Mouse (Mus musculus) liver, embryonic 14.5 days (tissue): ENCODE measurements at regions not wholly inside any gene's neighbourhood (a gene's known extent, or its start where the extent isn't known, plus 50 kb on each side); places are given as distances from the start of the nearest gene placed in this dataset.

Experiments
- ATAC-seq: fragments of 200-750 bp; cut with Nextera tagmentation; 2 replicates; pipeline ENCODE4 v1.8.0; 2017; ENCODE audit warnings: moderate number of reproducible peaks, mild to moderate bottlenecking, moderate library complexity; ENCODE audit not compliant: insufficient read depth
- DNase-seq, 3 experiments: peaks; one replicate each; pipeline ENCODE4 v3.0.0-alpha.2; 2012 to 2013; ENCODE audit warnings: low read depth in 3 of 3, low spot score in 3 of 3
- H3K27ac ChIP-seq: fragments of 300-500 bp; sonication (generic); 2 replicates; pipeline ENCODE4 v1.5.1; 2014; ENCODE audit warnings: moderate library complexity, mild to moderate bottlenecking, control low read depth, inconsistent platforms
- H3K27me3 ChIP-seq: fragments of 300-500 bp; sonication (generic); 2 replicates; pipeline ENCODE4 v1.6.1; 2014; ENCODE audit warnings: mild to moderate bottlenecking, low read length, moderate library complexity; ENCODE audit not compliant: control insufficient read depth, insufficient read depth
- H3K36me3 ChIP-seq: fragments of 300-500 bp; sonication (generic); replicated peaks from 2 replicates; pipeline ENCODE4 v1.6.1; 2014; ENCODE audit warnings: low read depth; ENCODE audit not compliant: control insufficient read depth, insufficient read depth
- H3K4me1 ChIP-seq, 2 experiments: fragments of 200-500 bp in 1 of 2; fragments of 300-500 bp in 1 of 2; sonication (generic) in 1 of 2; replicated peaks; 2 replicates each; pipeline ENCODE4 v1.6.1; 2012 to 2014; ENCODE audit warnings: antibody characterized with exemption in 1 of 2, inconsistent platforms in 1 of 2, low read length in 1 of 2; ENCODE audit not compliant: control insufficient read depth in 2 of 2, insufficient read depth in 2 of 2
- H3K4me2 ChIP-seq: fragments of 300-500 bp; sonication (generic); 2 replicates; pipeline ENCODE4 v1.6.1; 2014; ENCODE audit warnings: low read depth, mild to moderate bottlenecking, control low read depth, moderate library complexity
- H3K4me3 ChIP-seq, 2 experiments: fragments of 200-500 bp in 1 of 2; fragments of 300-500 bp in 1 of 2; sonication (generic) in 1 of 2; 2 replicates each; pipeline ENCODE4 v1.5.1; 2012 to 2014; ENCODE audit warnings: low read depth in 2 of 2, low read length in 2 of 2, mild to moderate bottlenecking in 2 of 2, control low read depth in 1 of 2, inconsistent platforms in 1 of 2, moderate library complexity in 1 of 2; ENCODE audit not compliant: insufficient read depth in 1 of 2
- H3K9ac ChIP-seq: fragments of 300-500 bp; sonication (generic); replicated peaks from 2 replicates; pipeline ENCODE4 v1.6.1; 2014; ENCODE audit warnings: mild to moderate bottlenecking, control low read depth, moderate library complexity
- H3K9me3 ChIP-seq: fragments of 300-500 bp; sonication (generic); 2 replicates; pipeline ENCODE4 v1.6.1; 2016; ENCODE audit warnings: low read length, mixed read lengths; ENCODE audit not compliant: control insufficient read depth
- CTCF ChIP-seq: IDR thresholded peaks from 2 replicates; pipeline ENCODE4 v1.5.1; 2016; ENCODE audit warnings: antibody characterized with exemption, low read depth, control low read depth
- EP300 ChIP-seq: IDR thresholded peaks from 2 replicates; pipeline ENCODE4 v1.6.1; 2016; ENCODE audit warnings: antibody characterized with exemption, low read depth
- WGBS: fragments of 180-500 bp; shearing (Covaris S2); extraction: QIAGEN DNeasy Blood & Tissue Kit; methylation state at CpG from one replicate; pipeline ENCODE4 v1.1.7; 2014; ENCODE audit not compliant: insufficient replicate concordance; 5-methylcytosine and 5-hydroxymethylcytosine counted together

DNA sequence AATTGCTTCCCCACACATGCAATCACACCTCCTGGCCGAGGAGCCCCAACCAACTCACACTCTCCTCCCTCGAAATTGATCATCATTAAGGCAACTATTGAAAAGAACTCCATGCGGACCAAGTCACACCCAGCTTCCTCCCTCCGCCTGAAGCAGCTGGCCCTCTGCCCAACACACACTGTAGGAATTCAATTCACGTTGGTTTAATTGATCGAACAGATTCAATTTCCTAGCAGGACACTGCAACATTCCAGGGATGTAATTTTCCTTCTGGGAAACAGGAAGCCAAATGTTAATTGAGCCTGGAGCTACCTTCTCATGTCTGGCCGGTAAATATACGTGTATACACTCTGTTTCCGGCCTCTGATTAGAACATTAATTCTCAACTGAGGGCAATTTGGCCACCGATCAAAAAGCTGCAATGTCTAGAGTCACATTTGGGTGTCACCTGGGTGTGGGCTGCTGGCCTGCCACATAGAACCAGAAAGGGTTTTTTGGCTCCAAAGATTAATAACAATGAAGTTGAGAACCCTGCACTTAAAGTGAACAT is 500.7 kb upstream of the Tmem132c start:
- H3K27me3 ChIP-seq = no peaks in the 10 kb centered on the region
- ATAC-seq (no peak), DNase-seq (no peak)
- 58% methylated on average over 10 of the region's 10 CpGs for WGBS
- no peak overlapping the region for H3K27ac ChIP-seq
- H3K4me3 ChIP-seq = no peak overlapping the region
- no peaks in the 10 kb centered on the region for H3K4me1 ChIP-seq
- H3K9ac ChIP-seq = no peak overlapping the region
- H3K4me2 ChIP-seq = no peak overlapping the region
- H3K36me3 ChIP-seq = no peaks in the 10 kb centered on the region
- H3K9me3 ChIP-seq = no peaks in the 10 kb centered on the region
- TF ChIP-seq CTCF (no peak), EP300 (no peak)

DNA sequence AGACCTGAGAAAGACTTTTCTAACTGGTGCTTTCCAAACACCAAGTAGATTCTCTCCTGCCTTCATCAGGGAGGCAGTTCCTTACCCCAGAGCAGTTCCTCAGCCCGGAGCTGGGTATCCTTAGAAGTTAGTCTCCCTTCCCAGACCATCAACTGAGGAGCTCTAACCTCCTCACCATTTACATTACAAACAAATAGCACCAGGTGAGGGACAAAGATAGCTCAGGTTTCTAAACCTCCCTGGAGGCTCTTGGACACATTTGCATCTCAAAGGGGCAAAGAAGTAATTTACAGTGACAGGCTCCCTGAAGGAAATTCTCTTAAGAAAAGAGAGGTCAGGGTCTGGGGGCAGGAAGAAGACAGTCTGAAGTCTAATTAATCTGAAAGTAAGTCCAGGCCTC is 486.5 kb upstream of the Tmem132c start:
- Histone ChIP-seq H3K4me1 (no peaks in the 10 kb centered on the region), H3K4me2 (no peak overlapping the region), H3K4me3 (no peak overlapping the region), H3K36me3 (no peaks in the 10 kb centered on the region), H3K9ac (no peak overlapping the region), H3K27ac (no peak overlapping the region), H3K27me3 (no peaks in the 10 kb centered on the region), H3K9me3 (no peaks in the 10 kb centered on the region)
- DNase-seq (no peak), ATAC-seq (no peak)
- TF ChIP-seq EP300 = no peak
- no peak for TF ChIP-seq CTCF
- WGBS = 23% methylated on average over 1 of the region's 1 CpGs

DNA sequence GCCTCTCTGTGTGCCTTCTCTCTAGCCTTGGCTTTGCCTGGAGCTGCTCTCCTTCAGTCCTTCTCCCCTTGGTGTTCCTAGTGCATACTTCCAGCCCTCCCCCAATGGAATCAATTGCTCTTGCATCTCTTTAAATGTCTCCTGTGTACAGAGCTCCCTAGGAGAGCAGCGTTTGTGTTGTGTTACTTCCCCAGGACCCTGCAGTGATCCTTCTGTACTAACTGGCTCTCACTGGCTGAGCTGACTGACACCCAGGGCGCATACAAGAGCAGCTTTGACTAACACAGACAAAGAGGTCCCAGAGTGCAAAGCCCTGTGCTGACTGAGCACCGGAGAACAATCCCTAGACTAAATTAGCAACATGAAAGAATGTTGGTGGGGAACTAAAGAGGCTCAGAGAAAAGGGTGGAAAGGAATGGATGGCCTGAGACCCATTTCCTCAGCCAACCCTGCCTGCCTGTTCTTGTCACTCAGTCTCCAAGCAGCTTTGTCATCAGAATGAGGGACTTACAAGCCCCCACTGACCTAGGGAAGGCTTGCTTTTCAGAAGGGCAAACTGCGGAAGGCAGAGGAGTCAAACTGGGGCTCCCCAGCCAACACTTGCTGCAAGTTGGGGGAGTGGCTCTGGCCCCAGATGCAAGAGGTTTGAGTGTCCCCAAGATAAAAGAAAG is 476.4 kb upstream of the Tmem132c start:
- H3K4me1 ChIP-seq = no peaks in the 10 kb centered on the region
- DNase-seq (no peak), ATAC-seq (no peak)
- no peak overlapping the region for H3K4me3 ChIP-seq
- no peak overlapping the region for H3K4me2 ChIP-seq
- H3K27me3 ChIP-seq = no peaks in the 10 kb centered on the region
- 25% methylated on average over 4 of the region's 4 CpGs for WGBS
- TF ChIP-seq EP300 (no peak), CTCF (no peak)
- no peak overlapping the region for H3K27ac ChIP-seq
- H3K36me3 ChIP-seq = no peaks in the 10 kb centered on the region
- no peak overlapping the region for H3K9ac ChIP-seq
- H3K9me3 ChIP-seq = no peaks in the 10 kb centered on the region

DNA sequence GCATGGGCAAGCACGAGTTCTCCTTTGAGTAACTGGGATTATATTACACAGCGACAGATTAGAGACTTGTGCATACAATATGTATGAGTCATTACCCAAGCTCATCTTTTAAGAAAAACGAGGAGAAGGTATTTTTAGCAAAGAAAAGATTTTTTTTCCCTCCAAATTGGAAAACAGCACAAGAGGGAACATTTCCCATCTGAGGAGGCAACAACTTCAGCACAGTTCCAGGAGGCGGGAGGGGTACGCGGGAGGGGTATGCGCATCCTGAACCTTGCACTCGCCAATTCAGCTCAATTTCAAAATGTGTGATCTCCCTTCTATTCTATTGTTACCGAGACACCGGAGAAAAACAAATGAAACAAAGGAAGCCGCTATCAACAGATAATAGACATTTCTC is 472.6 kb upstream of the Tmem132c start:
- H3K4me3 ChIP-seq = no peak overlapping the region
- ATAC-seq (no peak), DNase-seq (no peak)
- H3K27ac ChIP-seq = no peak overlapping the region
- H3K9me3 ChIP-seq = no peaks in the 10 kb centered on the region
- H3K9ac ChIP-seq = no peak overlapping the region
- no peaks in the 10 kb centered on the region for H3K27me3 ChIP-seq
- H3K4me2 ChIP-seq = no peak overlapping the region
- TF ChIP-seq CTCF (no peak), EP300 (no peak)
- WGBS = 23% methylated on average over 11 of the region's 11 CpGs
- H3K4me1 ChIP-seq = no peaks in the 10 kb centered on the region
- no peaks in the 10 kb centered on the region for H3K36me3 ChIP-seq

DNA sequence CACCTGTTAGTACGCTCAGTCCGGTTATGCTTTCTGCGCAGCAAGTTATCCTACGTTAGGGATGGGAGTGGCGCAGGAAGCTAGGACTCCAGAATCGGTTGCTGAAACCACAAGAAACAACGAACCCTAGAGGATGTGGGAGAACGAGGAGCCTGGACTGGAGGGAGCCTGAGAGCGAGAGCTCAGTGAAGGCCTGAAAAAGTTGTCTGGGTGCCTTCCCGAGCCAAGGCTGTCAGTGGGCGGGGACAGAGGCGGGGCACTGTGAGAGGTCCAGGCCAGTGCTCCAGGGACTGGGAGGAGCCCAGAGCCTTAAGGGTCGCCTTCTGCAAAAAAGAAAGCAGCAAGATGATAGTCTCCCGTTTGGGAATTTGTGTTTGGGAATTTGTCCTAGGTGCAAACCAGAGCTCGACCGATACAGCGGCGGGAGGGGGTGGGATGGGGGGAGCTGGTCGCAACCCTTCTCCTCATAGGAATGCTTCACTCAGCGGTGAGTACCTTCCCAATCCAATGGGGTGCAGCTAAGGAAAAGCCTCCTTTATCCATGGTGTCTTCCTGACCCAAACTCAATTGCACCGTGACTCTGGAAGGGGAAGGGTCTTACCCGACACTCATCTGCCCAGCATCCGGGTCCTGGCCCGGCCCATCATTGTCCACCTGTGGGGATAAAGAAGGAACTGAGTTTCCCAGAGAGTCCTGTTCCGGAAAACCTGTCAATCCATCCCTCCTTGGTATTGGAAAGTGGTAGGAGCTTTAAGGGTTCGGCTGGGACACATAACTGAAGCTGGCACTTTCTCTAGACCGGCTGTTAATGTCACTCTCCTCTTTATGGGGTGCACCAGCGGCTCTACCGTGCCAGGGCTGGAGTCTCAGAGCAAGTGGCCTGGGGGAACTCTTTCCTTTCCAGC is 453.6 kb upstream of the Tmem132c start:
- no peaks in the 10 kb centered on the region for H3K36me3 ChIP-seq
- H3K4me3 ChIP-seq = no peak overlapping the region
- TF ChIP-seq EP300 (no peak), CTCF (no peak)
- WGBS = 6% methylated on average over 29 of the region's 29 CpGs
- H3K27ac ChIP-seq = no peak overlapping the region
- H3K9me3 ChIP-seq = no peaks in the 10 kb centered on the region
- no peaks in the 10 kb centered on the region for H3K4me1 ChIP-seq
- H3K27me3 ChIP-seq = no peaks in the 10 kb centered on the region
- no peak for DNase-seq
- no peak for ATAC-seq
- peak overlapping the region; percentile 18; the same call in 1 of the 2 replicates for H3K4me2 ChIP-seq
- no peak overlapping the region for H3K9ac ChIP-seq
